In genomic region chr15:27683206-27683605, GRCm38 (mm10) we compare ENCODE assay signal across 16 mouse cellular contexts. TPM values are rescaled to one million over a fixed set of nuclear protein-coding genes. Genes with fewer than 3 reads are reported as not detected.
A peak's percentile ranks its signal among the peaks of the same experiment; 100 is the strongest.
DNase-seq lines count a peak whose midpoint lies in the region; ATAC-seq and TF ChIP-seq lines count a peak whose summit lies in the region.
"Had no signal": no experiment of that assay in that cellular context is flagged by ENCODE, and none has a peak within 500 bp of the region (broad histone marks: within the 10 kb centered on the region; RNA-seq: fewer than 3 reads in every experiment).

No protein-coding gene starts in this region.

- no peak overlapping the region for H3K4me2 ChIP-seq in kidney, postnatal 0 days (ENCODE audit: low read length)
- H3K4me2 ChIP-seq in stomach, embryonic 15.5 days, result no peak overlapping the region
- no peak overlapping the region for H3K4me2 ChIP-seq in stomach, postnatal 0 days (replicated peaks; ENCODE audit: low read depth)
- H3K4me2 ChIP-seq: forebrain, embryonic 15.5 days; hindbrain, embryonic 13.5 days had no signal

- TF ChIP-seq EP300 in stomach, postnatal 0 days (optimal IDR thresholded peaks at IDR 0.05), result no peak

- H3K4me1 ChIP-seq in kidney, postnatal 0 days (replicated peaks; ENCODE audit: insufficient read depth, low read length), result 0 out of 2 replicates have a peak, but pooled peaks cover 7% of the 10 kb centered on the region
- H3K4me1 ChIP-seq in kidney, adult 2 months (ENCODE audit: control insufficient read depth, insufficient read depth, low read length), result peaks cover 3% of the 10 kb centered on the region; the same call in 1 of the 2 replicates
- H3K4me1 ChIP-seq in stomach, embryonic 15.5 days, result 0 out of 2 replicates have a peak, but pooled peaks cover 4% of the 10 kb centered on the region
- 0 out of 2 replicates have a peak, but pooled peaks cover 2% of the 10 kb centered on the region for H3K4me1 ChIP-seq in stomach, postnatal 0 days (replicated peaks; ENCODE audit: control insufficient read depth, insufficient read depth)

- DNase-seq in heart, adult 11 months, result peak; percentile 62
- DNase-seq in heart, postnatal 10 days, result no peak
- DNase-seq in kidney, postnatal 0 days (ENCODE audit: low spot score), result peak; percentile 87
- no peak for DNase-seq in kidney, adult 2 months
- DNase-seq in stomach, postnatal 0 days (ENCODE audit: low spot score), result no peak
- DNase-seq: adrenal gland, postnatal 10 days; cerebellum, adult 11-12 months; cerebellum, adult 9-10 months; cerebellum, postnatal 25 days; gastrocnemius, postnatal 36 days; heart, postnatal 14 days had no signal

- H3K9ac ChIP-seq in kidney, postnatal 0 days (ENCODE audit: low read depth, low read length), result no peak overlapping the region
- H3K9ac ChIP-seq in stomach, embryonic 15.5 days, result no peak overlapping the region
- H3K9ac ChIP-seq in stomach, postnatal 0 days (ENCODE audit: low read length), result no peak overlapping the region
- H3K9ac ChIP-seq: forebrain, embryonic 15.5 days; hindbrain, embryonic 13.5 days had no signal

- intact Hi-C loops in heart, postnatal 10 days (cut with DNase I), result loop anchor here (10.0 kb wide), 1 partner anchor 502 kb away; no protein-coding TSS in a partner anchor

- 31% methylated on average over 1 of the region's 1 CpGs for WGBS in kidney, postnatal 0 days
- 89% methylated on average over 1 of the region's 1 CpGs for WGBS in kidney, adult 2 months
- 60% methylated on average over 1 of the region's 1 CpGs for WGBS in stomach, embryonic 15.5 days
- 77% methylated on average over 1 of the region's 1 CpGs for WGBS in stomach, postnatal 0 days

- H3K4me3 ChIP-seq in kidney, postnatal 0 days (replicated peaks; ENCODE audit: low read depth, low read length), result no peak overlapping the region
- no peak overlapping the region for H3K4me3 ChIP-seq in kidney, adult 2 months (ENCODE audit: insufficient read depth, low read depth, low read length)
- H3K4me3 ChIP-seq in stomach, embryonic 15.5 days (replicated peaks), result no peak overlapping the region
- H3K4me3 ChIP-seq in stomach, postnatal 0 days (ENCODE audit: low read depth, low read length), result no peak overlapping the region
- H3K4me3 ChIP-seq: forebrain, embryonic 15.5 days; heart, embryonic 10.5 days; hindbrain, embryonic 13.5 days had no signal

- no peaks in the 10 kb centered on the region for H3K27me3 ChIP-seq in kidney, postnatal 0 days (ENCODE audit: insufficient read depth, low read length)
- no peaks in the 10 kb centered on the region for H3K27me3 ChIP-seq in kidney, adult 2 months (replicated peaks; ENCODE audit: control insufficient read depth, insufficient read depth, low read length)
- 0 out of 2 replicates have a peak, but pooled peaks cover 2% of the 10 kb centered on the region for H3K27me3 ChIP-seq in stomach, embryonic 15.5 days (replicated peaks)
- no peaks in the 10 kb centered on the region for H3K27me3 ChIP-seq in stomach, postnatal 0 days (ENCODE audit: control insufficient read depth, insufficient read depth, low read length)
- H3K27me3 ChIP-seq: forebrain, embryonic 15.5 days had no signal

- H3K9me3 ChIP-seq in kidney, postnatal 0 days (replicated peaks; ENCODE audit: low read length), result no peaks in the 10 kb centered on the region
- H3K9me3 ChIP-seq in stomach, embryonic 15.5 days, result no peaks in the 10 kb centered on the region
- no peaks in the 10 kb centered on the region for H3K9me3 ChIP-seq in stomach, postnatal 0 days (ENCODE audit: control insufficient read depth, low read length)
- H3K9me3 ChIP-seq: forebrain, embryonic 15.5 days; heart, embryonic 10.5 days; hindbrain, embryonic 13.5 days had no signal

- no peak for ATAC-seq in kidney, postnatal 0 days (replicated peaks; ENCODE audit: low FRiP score, low read depth)
- ATAC-seq in stomach, embryonic 15.5 days (ENCODE audit: insufficient read depth, low FRiP score, low read depth), result no peak
- no peak for ATAC-seq in stomach, postnatal 0 days (ENCODE audit: low FRiP score, low TSS enrichment)
- no peak for ATAC-seq in megakaryocyte, adult 5-6 weeks (ENCODE audit: poor library complexity, severe bottlenecking)
- ATAC-seq: forebrain, embryonic 15.5 days had no signal

- TF ChIP-seq POLR2A in kidney, adult 2 months (IDR thresholded peaks at IDR 0.05; ENCODE audit: low read depth, low read length), result no peak

- peak overlapping the region; percentile 72 for H3K27ac ChIP-seq in kidney, postnatal 0 days
- H3K27ac ChIP-seq in kidney, adult 2 months (ENCODE audit: insufficient read depth, low read depth, low read length), result no peak overlapping the region
- peak overlapping the region; percentile 69; the same call in 1 of the 2 replicates for H3K27ac ChIP-seq in stomach, embryonic 15.5 days
- no peak overlapping the region for H3K27ac ChIP-seq in stomach, postnatal 0 days (replicated peaks)
- H3K27ac ChIP-seq: forebrain, embryonic 15.5 days; heart, embryonic 10.5 days; hindbrain, embryonic 13.5 days had no signal

- TF ChIP-seq CTCF in kidney, postnatal 0 days (IDR thresholded peaks at IDR 0.05; ENCODE audit: low read depth), result no peak
- no peak for TF ChIP-seq CTCF in kidney, adult 2 months (conservative IDR thresholded peaks at IDR 0.05; ENCODE audit: insufficient read depth, insufficient read length, low read depth, low read length)
- TF ChIP-seq CTCF in stomach, postnatal 0 days (IDR thresholded peaks at IDR 0.05; ENCODE audit: low read depth), result no peak

- no peaks in the 10 kb centered on the region for H3K36me3 ChIP-seq in kidney, postnatal 0 days (ENCODE audit: insufficient read depth, low read length)
- H3K36me3 ChIP-seq in kidney, adult 2 months (ENCODE audit: control insufficient read depth, insufficient read depth, low read length), result no peaks in the 10 kb centered on the region
- no peaks in the 10 kb centered on the region for H3K36me3 ChIP-seq in stomach, embryonic 15.5 days
- no peaks in the 10 kb centered on the region for H3K36me3 ChIP-seq in stomach, postnatal 0 days (ENCODE audit: control insufficient read depth, insufficient read depth, low read length)
- H3K36me3 ChIP-seq: forebrain, embryonic 15.5 days; heart, embryonic 10.5 days; hindbrain, embryonic 13.5 days had no signal

RNA-seq across cellular contexts. Expression of gene Otulinl, which starts 1.8 kb away (rescaled TPM):
- 1 to 10 TPM; 1.2 to 3.6 TPM for total RNA-seq in heart, postnatal 10 days (2021)
- 27.2 and 28.4 TPM in 2 replicates for polyA plus RNA-seq in kidney, postnatal 0 days (2015; fragmentation: Nextera tagmentation; extraction: Ambion mirVana)
- 2.4 and 5.1 TPM in 2 replicates for polyA plus RNA-seq in kidney, adult 2 months (2012; rRNA removed)
- polyA plus RNA-seq in stomach, embryonic 15.5 days (2015; fragmentation: Nextera tagmentation; extraction: Ambion mirVana), result 17.1 and 18.1 TPM in 2 replicates
- polyA plus RNA-seq in stomach, postnatal 0 days (2015; fragmentation: Nextera tagmentation; extraction: Ambion mirVana), result 14.6 and 15.2 TPM in 2 replicates
- 215 and 219 TPM in 2 replicates for total RNA-seq in megakaryocyte, adult 5-6 weeks (2015)
- 83.1 and 85.6 TPM in 2 replicates for total RNA-seq in megakaryocyte, adult 5-6 weeks (2017)

RNA-seq across cellular contexts. Expression of gene Otulin, which starts 52.7 kb away (rescaled TPM):
- total RNA-seq in heart, postnatal 10 days (2021), result 10 to 100 TPM; 38.2 to 43.5 TPM
- 37.6 and 41.1 TPM in 2 replicates for polyA plus RNA-seq in kidney, postnatal 0 days (2015; fragmentation: Nextera tagmentation; extraction: Ambion mirVana)
- 29.0 and 34.4 TPM in 2 replicates for polyA plus RNA-seq in kidney, adult 2 months (2012; rRNA removed)
- 30.4 and 31.7 TPM in 2 replicates for polyA plus RNA-seq in stomach, embryonic 15.5 days (2015; fragmentation: Nextera tagmentation; extraction: Ambion mirVana)
- polyA plus RNA-seq in stomach, postnatal 0 days (2015; fragmentation: Nextera tagmentation; extraction: Ambion mirVana), result 23.7 and 24.4 TPM in 2 replicates
- total RNA-seq in megakaryocyte, adult 5-6 weeks (2015), result 69.0 and 83.8 TPM in 2 replicates
- 40.1 and 40.6 TPM in 2 replicates for total RNA-seq in megakaryocyte, adult 5-6 weeks (2017)

Comparison
In these comparisons a context has a peak if more than half of its experiments do, and no peak if none do; other contexts are left out.
1. DNase-seq: peak in heart, adult 11 months (single experiment) and kidney, postnatal 0 days (single experiment); none in heart, postnatal 10 days (0 of 2), kidney, adult 2 months (single experiment) and stomach, postnatal 0 days (single experiment).
2. H3K27ac ChIP-seq: peak in kidney, postnatal 0 days (single experiment) and stomach, embryonic 15.5 days (single experiment); none in kidney, adult 2 months (single experiment) and stomach, postnatal 0 days (single experiment).